Mouse (Mus musculus): Measurements from ENCODE around the gene Spock2.

DNA sequence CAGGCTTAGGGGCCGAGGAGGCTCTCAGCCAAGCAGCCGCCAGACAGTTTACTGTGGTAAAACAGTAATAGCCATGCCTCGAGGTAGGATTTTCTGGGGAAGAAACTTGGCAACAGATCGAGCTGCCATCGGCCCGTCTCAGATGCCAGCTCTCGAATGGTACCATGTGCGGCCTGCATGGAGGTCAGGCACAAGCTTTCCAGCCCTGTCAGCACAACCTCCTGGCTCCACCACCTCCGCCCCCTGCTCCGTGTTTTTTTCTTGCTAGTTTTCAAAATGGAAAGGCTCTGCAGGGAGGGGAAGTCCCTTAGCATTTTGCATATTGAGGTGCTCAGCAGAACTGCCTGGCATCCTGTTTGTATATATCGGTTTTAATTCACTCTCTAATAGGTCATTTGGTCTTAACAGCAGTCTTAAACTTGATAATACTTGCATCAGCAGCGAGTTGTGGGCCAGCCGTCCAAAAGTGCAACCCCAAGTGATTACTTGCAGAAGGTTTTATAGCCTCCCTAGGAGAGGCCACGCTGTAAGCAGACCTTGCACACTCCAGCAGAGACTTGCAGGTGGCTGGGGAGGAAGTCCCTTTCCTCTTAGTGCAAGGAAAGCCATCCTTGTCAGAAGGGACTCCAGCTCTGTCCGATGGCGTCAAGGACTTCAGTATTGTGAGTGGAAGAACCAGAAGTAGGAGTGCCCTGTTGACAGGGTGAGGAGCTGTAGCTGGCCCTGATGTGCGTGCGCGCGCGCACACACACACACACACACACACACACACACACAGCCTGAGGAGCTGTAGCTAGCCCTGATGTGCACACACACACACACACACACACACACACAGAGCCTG lies 24.8 kb upstream of the Spock2 start:
- no peak for TF ChIP-seq CTCF (IDR thresholded peaks at IDR 0.05; ENCODE audit: low read depth)
- no peak; the same call in 1 of the 2 replicates for TF ChIP-seq EP300 (IDR thresholded peaks at IDR 0.05; ENCODE audit: low read depth)
